Mouse (Mus musculus) small intestine, adult 2 months (tissue): ENCODE results near the gene Yes1. TPM values are rescaled to one million over a fixed set of nuclear protein-coding genes. Genes with fewer than 3 reads are reported as not detected.
"Not testable (repeated sequence)": the region's sequence is repeated elsewhere in the genome, so short reads cannot be mapped to it uniquely, and the experiment has no call there.

Experiments used
- H3K27ac ChIP-seq: fragments of 200-500 bp; 2 replicates; pipeline ENCODE4 v1.5.1; 2012; ENCODE audit warnings: low read depth, low read length, control low read depth, inconsistent platforms; ENCODE audit not compliant: insufficient read depth
- H3K27me3 ChIP-seq: fragments of 200-500 bp; 2 replicates; pipeline ENCODE4 v1.6.1; 2012; ENCODE audit warnings: mild to moderate bottlenecking, moderate library complexity, low read length, inconsistent platforms; ENCODE audit not compliant: control insufficient read depth, insufficient read depth
- H3K36me3 ChIP-seq: fragments of 200-500 bp; 2 replicates; pipeline ENCODE4 v1.6.1; 2012; ENCODE audit warnings: mild to moderate bottlenecking, low read length, control low read depth, inconsistent platforms; ENCODE audit not compliant: control insufficient read depth, insufficient read depth
- H3K4me1 ChIP-seq: fragments of 200-500 bp; 2 replicates; pipeline ENCODE4 v1.6.1; 2012; ENCODE audit warnings: low read length, inconsistent platforms, mixed read lengths; ENCODE audit not compliant: control insufficient read depth, insufficient read depth, insufficient read length
- H3K4me3 ChIP-seq: fragments of 200-500 bp; 2 replicates; pipeline ENCODE4 v1.5.1; 2012; ENCODE audit warnings: low read depth, mild to moderate bottlenecking, control low read depth, inconsistent platforms, low read length, moderate library complexity
- CTCF ChIP-seq: fragments of 200-500 bp; IDR thresholded peaks from 2 replicates; pipeline ENCODE4 v1.5.1; 2012; ENCODE audit warnings: low read depth, mild to moderate bottlenecking, control low read depth, inconsistent platforms, low read length, moderate library complexity, mixed read lengths; ENCODE audit not compliant: insufficient replicate concordance, insufficient read length; ENCODE audit errors: extremely low read depth
- POLR2A ChIP-seq: fragments of 200-500 bp; IDR thresholded peaks from 2 replicates; pipeline ENCODE4 v1.6.1; 2012; ENCODE audit warnings: low read depth, mild to moderate bottlenecking, control low read depth, inconsistent platforms, low read length, moderate library complexity
- WGBS: fragments of 180-500 bp; shearing (Covaris S2); methylation state at CpG from one replicate; pipeline ENCODE4 v1.1.7; 2018; 5-methylcytosine and 5-hydroxymethylcytosine counted together
- polyA plus RNA-seq: library from polyadenylated mRNA; depleted of rRNA; stranded (reverse); fragments of >200 nt; gene quantifications from 2 replicates; pipeline ENCODE4 v1.2.3, GENCODE M21; 2012; rRNA removed

Yes1 gene
- polyA plus RNA-seq, 1 experiment, result 5.0 TPM

DNA sequence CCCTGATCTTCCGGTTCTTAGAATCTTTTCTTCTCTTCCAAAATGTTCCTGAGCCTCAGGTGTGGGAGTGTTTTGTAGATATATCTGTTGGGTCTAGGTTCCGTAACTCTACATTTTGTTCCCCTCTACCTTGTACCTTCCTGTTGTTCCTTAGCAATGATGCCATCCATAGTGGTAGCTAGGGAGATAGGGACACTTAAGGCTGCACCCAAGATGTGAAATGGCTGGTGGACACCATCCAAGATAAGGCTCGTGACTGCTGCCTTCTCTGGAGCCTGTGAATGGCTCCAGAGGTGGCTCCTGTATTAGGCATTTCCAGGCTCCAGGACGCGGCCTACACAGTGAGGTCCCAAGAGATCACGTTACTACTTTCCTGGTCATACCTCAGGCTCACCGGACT, 117.3 kb downstream of the Yes1 start:
- no peak overlapping the region for H3K27ac ChIP-seq
- H3K4me3 ChIP-seq, result no peak overlapping the region
- WGBS, result 75% methylated on average over 7 of the region's 7 CpGs
- H3K36me3 ChIP-seq, result no peaks in the 10 kb centered on the region; the same call in none of the 2 replicates
- H3K4me1 ChIP-seq, result peaks cover 33% of the 10 kb centered on the region
- H3K27me3 ChIP-seq, result no peaks in the 10 kb centered on the region
- TF ChIP-seq POLR2A (no peak), CTCF (no peak)

- H3K27me3 ChIP-seq, result no peaks in the 10 kb centered on the region
- peaks cover 28% of the 10 kb centered on the region for H3K4me1 ChIP-seq
- H3K27ac ChIP-seq, result no peak overlapping the region
- H3K36me3 ChIP-seq, result peaks cover 4% of the 10 kb centered on the region
- no peak overlapping the region for H3K4me3 ChIP-seq
- no peak for TF ChIP-seq CTCF
- WGBS, result 51% methylated on average over 8 of the region's 8 CpGs
Measured at GRCm38 (mm10) chr5:32728851-32729250, 117.9 kb downstream of the Yes1 start.

DNA sequence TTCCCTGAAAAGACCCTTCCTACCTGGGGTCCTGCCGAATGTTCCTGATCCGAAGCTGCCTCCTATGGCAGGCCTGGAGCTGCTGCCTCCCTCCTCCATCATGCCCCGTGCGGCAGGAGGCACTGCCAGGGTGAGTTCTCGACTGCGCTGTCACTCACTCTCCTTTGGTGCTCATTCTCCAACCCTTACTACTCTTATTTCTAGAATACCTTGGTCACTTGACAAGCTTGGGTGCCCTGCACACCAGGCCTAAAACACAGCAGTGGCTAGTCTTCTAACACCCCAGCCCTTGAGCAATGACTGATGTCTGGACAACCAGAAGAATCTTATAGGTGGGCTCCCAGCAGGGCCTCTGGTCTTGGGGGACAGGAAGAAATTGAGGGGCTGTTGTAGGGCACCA, 122.9 kb downstream of the Yes1 start:
- not testable (repeated sequence) for H3K27me3 ChIP-seq, H3K4me3 ChIP-seq, H3K27ac ChIP-seq
- H3K36me3 ChIP-seq, result peaks cover 34% of the 10 kb centered on the region
- 96% methylated on average over 6 of the region's 6 CpGs for WGBS
- peaks cover 33% of the 10 kb centered on the region for H3K4me1 ChIP-seq

DNA sequence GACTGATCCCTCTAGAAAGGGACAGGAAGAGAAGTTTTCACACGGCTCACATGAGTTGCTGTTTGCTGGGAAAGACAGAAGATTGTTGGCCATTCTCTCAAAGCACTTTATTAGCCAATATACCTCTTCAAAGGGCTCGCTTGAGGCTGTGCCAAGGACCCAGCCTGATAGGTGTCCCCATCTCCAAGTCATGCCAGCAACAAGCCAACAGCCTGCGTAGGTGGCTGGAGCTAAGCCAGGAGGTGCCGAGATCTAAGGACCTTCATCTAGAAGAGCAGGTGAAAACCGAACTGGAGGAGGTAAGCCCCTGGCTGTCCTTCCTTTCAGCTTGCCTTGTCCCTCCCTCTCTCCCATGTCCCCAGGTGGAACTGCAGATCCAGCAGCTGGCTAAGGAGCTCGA, 124.8 kb downstream of the Yes1 start:
- TF ChIP-seq POLR2A (no peak), CTCF (no peak)
- peak overlapping the region; percentile 96 for H3K27ac ChIP-seq
- peaks cover 34% of the 10 kb centered on the region for H3K36me3 ChIP-seq
- peaks cover 48% of the 10 kb centered on the region for H3K4me1 ChIP-seq
- no peaks in the 10 kb centered on the region for H3K27me3 ChIP-seq
- H3K4me3 ChIP-seq, result no peak overlapping the region
- 32% methylated on average over 6 of the region's 6 CpGs for WGBS

Other genes with a start within 250 kb of the Yes1 start
- 2.2 and 4.5 TPM in 2 replicates for gene Ppp1cb, start 152.3 kb upstream of the Yes1 start, polyA plus RNA-seq
- 62.1 and 222 TPM in 2 replicates for gene Pisd, start 174.5 kb downstream of the Yes1 start, polyA plus RNA-seq
- gene Gm20671, start 215.9 kb downstream of the Yes1 start, polyA plus RNA-seq, result 9.8 and 17.1 TPM in 2 replicates
- gene Prr14l, start 243.1 kb downstream of the Yes1 start, polyA plus RNA-seq, result 2.8 and 5.2 TPM in 2 replicates